Mouse (Mus musculus): ENCODE data around the gene Sept8. TPM values are rescaled to one million over a fixed set of nuclear protein-coding genes. Genes with fewer than 3 reads are reported as not detected.

Gene Sept8
- total and polyA plus RNA-seq, 3 experiments = 24.8 to 28.2 (median 25.7) TPM

- DNase-seq = peak in 1 of 2 experiments; percentile 12
- Histone ChIP-seq H3K4me1 (ENCODE audit: control insufficient read depth, insufficient read depth, low read length) (no peaks in the 10 kb centered on the region), H3K9ac (ENCODE audit: low read depth, low read length) (no peak overlapping the region), H3K79me2 (replicated peaks; ENCODE audit: control insufficient read depth, insufficient read depth, low read length) (no peaks in the 10 kb centered on the region), H3K4me3 (no peak overlapping the region), H3K36me3 (ENCODE audit: control insufficient read depth, insufficient read depth, low read length) (no peaks in the 10 kb centered on the region), H3K27ac (no peak overlapping the region), H3K27me3 (ENCODE audit: control insufficient read depth, insufficient read depth, low read length) (no peaks in the 10 kb centered on the region)
- WGBS = 58% methylated on average over 15 of the region's 15 CpGs
- intact Hi-C loops (cut with DNase I) = no loop called here
- TF ChIP-seq POLR2A (IDR thresholded peaks at IDR 0.05; ENCODE audit: insufficient read depth, low read depth, low read length) = no peak
- no peak for TF ChIP-seq EP300 (IDR thresholded peaks at IDR 0.05; ENCODE audit: insufficient read depth, low read depth, low read length)
- no peak for TF ChIP-seq CTCF (IDR thresholded peaks at IDR 0.05)
These were observed 20.0 kb downstream of the Sept8 start for GRCm38 (mm10) chr11:53539002-53539491.

DNA sequence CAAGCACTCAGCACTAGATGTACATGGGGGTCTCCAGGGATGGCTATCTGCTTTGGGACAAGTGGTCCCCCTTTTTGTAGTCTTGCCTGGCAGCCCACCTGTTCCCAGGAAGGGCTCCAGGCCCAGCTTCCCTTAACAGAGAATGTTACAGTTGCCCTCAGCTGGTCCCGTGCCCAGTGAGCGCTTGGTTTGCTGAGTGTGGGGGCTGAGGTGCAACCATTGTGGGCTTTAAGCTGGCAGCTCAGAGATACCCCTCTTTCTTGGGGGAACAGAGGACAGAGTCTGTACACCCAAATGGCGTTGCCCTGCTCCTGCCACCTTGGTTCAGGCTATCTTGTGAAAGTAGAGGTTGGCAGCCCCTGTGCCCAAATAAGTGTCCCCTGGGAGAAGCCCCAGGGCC is 21.3 kb downstream of the Sept8 start:
- H3K79me2 ChIP-seq (replicated peaks; ENCODE audit: control insufficient read depth, insufficient read depth, low read length) = no peaks in the 10 kb centered on the region
- H3K4me1 ChIP-seq (ENCODE audit: control insufficient read depth, insufficient read depth, low read length) = no peaks in the 10 kb centered on the region
- no peak for DNase-seq
- WGBS = 98% methylated on average over 3 of the region's 3 CpGs
- no peak overlapping the region for H3K9ac ChIP-seq (ENCODE audit: low read depth, low read length)
- no peak overlapping the region for H3K27ac ChIP-seq
- no peaks in the 10 kb centered on the region for H3K27me3 ChIP-seq (ENCODE audit: control insufficient read depth, insufficient read depth, low read length)
- no peak for TF ChIP-seq POLR2A (IDR thresholded peaks at IDR 0.05; ENCODE audit: insufficient read depth, low read depth, low read length)
- TF ChIP-seq EP300 (IDR thresholded peaks at IDR 0.05; ENCODE audit: insufficient read depth, low read depth, low read length) = no peak
- TF ChIP-seq CTCF (IDR thresholded peaks at IDR 0.05) = no peak
- intact Hi-C loops (cut with DNase I) = no loop called here
- no peak overlapping the region for H3K4me3 ChIP-seq
- no peaks in the 10 kb centered on the region for H3K36me3 ChIP-seq (ENCODE audit: control insufficient read depth, insufficient read depth, low read length)

- no peak for TF ChIP-seq POLR2A (IDR thresholded peaks at IDR 0.05; ENCODE audit: insufficient read depth, low read depth, low read length)
- peak; percentile 32 for TF ChIP-seq CTCF (IDR thresholded peaks at IDR 0.05)
- TF ChIP-seq EP300 (IDR thresholded peaks at IDR 0.05; ENCODE audit: insufficient read depth, low read depth, low read length) = no peak
- DNase-seq = no peak
- Histone ChIP-seq H3K27ac (no peak overlapping the region), H3K36me3 (ENCODE audit: control insufficient read depth, insufficient read depth, low read length) (no peaks in the 10 kb centered on the region), H3K79me2 (replicated peaks; ENCODE audit: control insufficient read depth, insufficient read depth, low read length) (no peaks in the 10 kb centered on the region), H3K4me3 (no peak overlapping the region), H3K4me1 (ENCODE audit: control insufficient read depth, insufficient read depth, low read length) (no peaks in the 10 kb centered on the region), H3K27me3 (ENCODE audit: control insufficient read depth, insufficient read depth, low read length) (no peaks in the 10 kb centered on the region), H3K9ac (ENCODE audit: low read depth, low read length) (no peak overlapping the region)
- 85% methylated on average over 11 of the region's 11 CpGs for WGBS
- intact Hi-C loops (cut with DNase I) = no loop called here
These were observed 22.2 kb downstream of the Sept8 start for GRCm38 (mm10) chr11:53541222-53541621.

- 71% methylated on average over 7 of the region's 7 CpGs for WGBS
- Histone ChIP-seq H3K27ac (no peak overlapping the region), H3K36me3 (ENCODE audit: control insufficient read depth, insufficient read depth, low read length) (no peaks in the 10 kb centered on the region), H3K4me1 (ENCODE audit: control insufficient read depth, insufficient read depth, low read length) (no peaks in the 10 kb centered on the region), H3K9ac (ENCODE audit: low read depth, low read length) (no peak overlapping the region), H3K79me2 (replicated peaks; ENCODE audit: control insufficient read depth, insufficient read depth, low read length) (no peaks in the 10 kb centered on the region), H3K4me3 (no peak overlapping the region), H3K27me3 (ENCODE audit: control insufficient read depth, insufficient read depth, low read length) (no peaks in the 10 kb centered on the region)
- no peak for DNase-seq
- TF ChIP-seq CTCF (IDR thresholded peaks at IDR 0.05) (no peak), POLR2A (IDR thresholded peaks at IDR 0.05; ENCODE audit: insufficient read depth, low read depth, low read length) (no peak), EP300 (IDR thresholded peaks at IDR 0.05; ENCODE audit: insufficient read depth, low read depth, low read length) (no peak)
- intact Hi-C loops (cut with DNase I) = no loop called here
These were observed 24.0 kb downstream of the Sept8 start for GRCm38 (mm10) chr11:53543021-53543420.

DNA sequence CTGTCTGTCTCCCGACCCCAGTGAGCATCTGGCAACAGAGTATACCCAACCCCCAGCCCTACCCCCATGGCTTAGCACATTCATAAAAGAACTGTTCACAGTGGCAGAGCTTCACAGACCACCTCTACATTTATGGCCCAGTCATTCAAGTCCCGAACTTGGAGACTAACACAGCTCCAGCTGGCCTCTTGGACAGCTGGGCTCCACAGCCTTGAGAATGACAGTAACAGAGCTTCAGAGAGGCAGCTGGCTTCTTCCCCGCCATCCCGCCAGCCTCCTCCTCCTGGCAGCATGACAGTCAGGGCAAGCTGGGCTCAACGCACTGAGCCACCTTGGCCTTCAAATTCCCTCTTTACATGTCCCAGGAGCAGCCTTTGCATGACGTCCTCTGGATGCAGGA is 27.2 kb downstream of the Sept8 start:
- Histone ChIP-seq H3K27ac (no peak overlapping the region), H3K27me3 (ENCODE audit: control insufficient read depth, insufficient read depth, low read length) (no peaks in the 10 kb centered on the region), H3K4me1 (ENCODE audit: control insufficient read depth, insufficient read depth, low read length) (no peaks in the 10 kb centered on the region), H3K79me2 (replicated peaks; ENCODE audit: control insufficient read depth, insufficient read depth, low read length) (no peaks in the 10 kb centered on the region), H3K9ac (ENCODE audit: low read depth, low read length) (no peak overlapping the region), H3K4me3 (no peak overlapping the region), H3K36me3 (ENCODE audit: control insufficient read depth, insufficient read depth, low read length) (no peaks in the 10 kb centered on the region)
- TF ChIP-seq POLR2A (IDR thresholded peaks at IDR 0.05; ENCODE audit: insufficient read depth, low read depth, low read length) (no peak), EP300 (IDR thresholded peaks at IDR 0.05; ENCODE audit: insufficient read depth, low read depth, low read length) (no peak), CTCF (IDR thresholded peaks at IDR 0.05) (no peak)
- WGBS = 61% methylated on average over 6 of the region's 6 CpGs
- intact Hi-C loops (cut with DNase I) = no loop called here
- no peak for DNase-seq

GRCm38 (mm10) chr11:53547566-53547965 is 28.5 kb downstream of the Sept8 start:
- Histone ChIP-seq H3K9ac (ENCODE audit: low read depth, low read length) (no peak overlapping the region), H3K27me3 (ENCODE audit: control insufficient read depth, insufficient read depth, low read length) (no peaks in the 10 kb centered on the region), H3K4me1 (ENCODE audit: control insufficient read depth, insufficient read depth, low read length) (no peaks in the 10 kb centered on the region), H3K4me3 (no peak overlapping the region), H3K79me2 (replicated peaks; ENCODE audit: control insufficient read depth, insufficient read depth, low read length) (no peaks in the 10 kb centered on the region), H3K36me3 (ENCODE audit: control insufficient read depth, insufficient read depth, low read length) (no peaks in the 10 kb centered on the region), H3K27ac (no peak overlapping the region)
- 53% methylated on average over 6 of the region's 6 CpGs for WGBS
- DNase-seq = no peak
- no peak for TF ChIP-seq EP300 (IDR thresholded peaks at IDR 0.05; ENCODE audit: insufficient read depth, low read depth, low read length)
- TF ChIP-seq CTCF (IDR thresholded peaks at IDR 0.05) = no peak
- no peak for TF ChIP-seq POLR2A (IDR thresholded peaks at IDR 0.05; ENCODE audit: insufficient read depth, low read depth, low read length)
- intact Hi-C loops (cut with DNase I) = no loop called here
